Mouse (Mus musculus): ENCODE measurements at regions not wholly inside any gene's neighbourhood (a gene's known extent, or its start where the extent isn't known, plus 50 kb on each side); places are given as distances from the start of the nearest gene placed in this dataset.
A peak's percentile ranks its signal among the peaks of the same experiment; 100 is the strongest.

- H3K9me3 ChIP-seq (ENCODE audit: control insufficient read depth, low read length), result no peaks in the 10 kb centered on the region
- no peak for ATAC-seq (ENCODE audit: low read depth)
- H3K27me3 ChIP-seq (replicated peaks; ENCODE audit: control insufficient read depth, insufficient read depth, low read length), result no peaks in the 10 kb centered on the region
- H3K4me1 ChIP-seq (ENCODE audit: control insufficient read depth, insufficient read depth, low read length), result no peaks in the 10 kb centered on the region
- H3K4me3 ChIP-seq (ENCODE audit: low read depth, low read length), result no peak overlapping the region
- H3K27ac ChIP-seq (replicated peaks; ENCODE audit: low read depth, low read length), result no peak overlapping the region
- H3K36me3 ChIP-seq (ENCODE audit: control insufficient read depth, insufficient read depth, low read length), result no peaks in the 10 kb centered on the region
- no peak overlapping the region for H3K4me2 ChIP-seq (ENCODE audit: low read depth, low read length)
- WGBS, result 76% methylated on average over 3 of the region's 3 CpGs
- no peak overlapping the region for H3K9ac ChIP-seq (ENCODE audit: low read depth, low read length)
- DNase-seq (ENCODE audit: low spot score), result no peak
These were observed 551.2 kb downstream of the Ets1 start for GRCm38 (mm10) chr9:33187187-33187586.

- Histone ChIP-seq H3K27ac (replicated peaks; ENCODE audit: low read depth, low read length) (no peak overlapping the region), H3K4me3 (ENCODE audit: low read depth, low read length) (no peak overlapping the region), H3K36me3 (ENCODE audit: control insufficient read depth, insufficient read depth, low read length) (no peaks in the 10 kb centered on the region), H3K27me3 (replicated peaks; ENCODE audit: control insufficient read depth, insufficient read depth, low read length) (no peaks in the 10 kb centered on the region), H3K9me3 (ENCODE audit: control insufficient read depth, low read length) (no peaks in the 10 kb centered on the region), H3K4me2 (ENCODE audit: low read depth, low read length) (no peak overlapping the region), H3K9ac (ENCODE audit: low read depth, low read length) (no peak overlapping the region), H3K4me1 (ENCODE audit: control insufficient read depth, insufficient read depth, low read length) (no peaks in the 10 kb centered on the region)
- DNase-seq (ENCODE audit: low spot score) (no peak), ATAC-seq (ENCODE audit: low read depth) (no peak)
- WGBS, result 69% methylated on average over 2 of the region's 2 CpGs
These were observed 573.1 kb downstream of the Ets1 start for GRCm38 (mm10) chr9:33209083-33209482.

GRCm38 (mm10) chr9:33214523-33214922 lies 578.5 kb downstream of the Ets1 start:
- Histone ChIP-seq H3K4me1 (ENCODE audit: control insufficient read depth, insufficient read depth, low read length) (no peaks in the 10 kb centered on the region), H3K27me3 (replicated peaks; ENCODE audit: control insufficient read depth, insufficient read depth, low read length) (no peaks in the 10 kb centered on the region), H3K9me3 (ENCODE audit: control insufficient read depth, low read length) (no peaks in the 10 kb centered on the region), H3K4me3 (ENCODE audit: low read depth, low read length) (no peak overlapping the region), H3K4me2 (ENCODE audit: low read depth, low read length) (no peak overlapping the region), H3K27ac (replicated peaks; ENCODE audit: low read depth, low read length) (no peak overlapping the region), H3K9ac (ENCODE audit: low read depth, low read length) (no peak overlapping the region), H3K36me3 (ENCODE audit: control insufficient read depth, insufficient read depth, low read length) (no peaks in the 10 kb centered on the region)
- ATAC-seq (ENCODE audit: low read depth), result peak; percentile 71; the same call in 1 of the 2 replicates
- peak; percentile 43 for DNase-seq (ENCODE audit: low spot score)
- 67% methylated on average over 1 of the region's 1 CpGs for WGBS

- Histone ChIP-seq H3K4me1 (ENCODE audit: control insufficient read depth, insufficient read depth, low read length) (peaks cover 6% of the 10 kb centered on the region; the same call in 1 of the 2 replicates), H3K9me3 (ENCODE audit: control insufficient read depth, low read length) (no peaks in the 10 kb centered on the region), H3K9ac (ENCODE audit: low read depth, low read length) (no peak overlapping the region), H3K4me3 (ENCODE audit: low read depth, low read length) (no peak overlapping the region), H3K36me3 (ENCODE audit: control insufficient read depth, insufficient read depth, low read length) (no peaks in the 10 kb centered on the region), H3K27ac (replicated peaks; ENCODE audit: low read depth, low read length) (no peak overlapping the region), H3K4me2 (ENCODE audit: low read depth, low read length) (no peak overlapping the region), H3K27me3 (replicated peaks; ENCODE audit: control insufficient read depth, insufficient read depth, low read length) (no peaks in the 10 kb centered on the region)
- ATAC-seq (ENCODE audit: low read depth) (no peak), DNase-seq (ENCODE audit: low spot score) (no peak)
- 72% methylated on average over 4 of the region's 4 CpGs for WGBS
These were observed 585.0 kb downstream of the Ets1 start for GRCm38 (mm10) chr9:33220981-33221380.

GRCm38 (mm10) chr9:33222066-33222805 lies 586.2 kb downstream of the Ets1 start:
- H3K9me3 ChIP-seq (ENCODE audit: control insufficient read depth, low read length), result no peaks in the 10 kb centered on the region
- DNase-seq (ENCODE audit: low spot score) (peak; percentile 51), ATAC-seq (ENCODE audit: low read depth) (peak; percentile 68)
- H3K9ac ChIP-seq (ENCODE audit: low read depth, low read length), result no peak overlapping the region
- WGBS, result 44% methylated on average over 11 of the region's 11 CpGs
- H3K4me1 ChIP-seq (ENCODE audit: control insufficient read depth, insufficient read depth, low read length), result peaks cover 6% of the 10 kb centered on the region; the same call in 1 of the 2 replicates
- H3K36me3 ChIP-seq (ENCODE audit: control insufficient read depth, insufficient read depth, low read length), result no peaks in the 10 kb centered on the region
- H3K4me2 ChIP-seq (ENCODE audit: low read depth, low read length), result no peak overlapping the region
- H3K4me3 ChIP-seq (ENCODE audit: low read depth, low read length), result no peak overlapping the region
- no peak overlapping the region for H3K27ac ChIP-seq (replicated peaks; ENCODE audit: low read depth, low read length)
- no peaks in the 10 kb centered on the region for H3K27me3 ChIP-seq (replicated peaks; ENCODE audit: control insufficient read depth, insufficient read depth, low read length)

- no peak overlapping the region for H3K27ac ChIP-seq (replicated peaks; ENCODE audit: low read depth, low read length)
- no peak overlapping the region for H3K9ac ChIP-seq (ENCODE audit: low read depth, low read length)
- H3K27me3 ChIP-seq (replicated peaks; ENCODE audit: control insufficient read depth, insufficient read depth, low read length), result no peaks in the 10 kb centered on the region
- no peaks in the 10 kb centered on the region for H3K9me3 ChIP-seq (ENCODE audit: control insufficient read depth, low read length)
- no peaks in the 10 kb centered on the region for H3K4me1 ChIP-seq (ENCODE audit: control insufficient read depth, insufficient read depth, low read length)
- H3K4me2 ChIP-seq (ENCODE audit: low read depth, low read length), result no peak overlapping the region
- DNase-seq (ENCODE audit: low spot score) (peak; percentile 17), ATAC-seq (ENCODE audit: low read depth) (no peak)
- H3K36me3 ChIP-seq (ENCODE audit: control insufficient read depth, insufficient read depth, low read length), result no peaks in the 10 kb centered on the region
- H3K4me3 ChIP-seq (ENCODE audit: low read depth, low read length), result no peak overlapping the region
- 24% methylated on average over 9 of the region's 9 CpGs for WGBS
These were observed 597.7 kb downstream of the Ets1 start for GRCm38 (mm10) chr9:33233699-33234131.

- no peak for DNase-seq (ENCODE audit: low spot score)
- Histone ChIP-seq H3K27ac (replicated peaks; ENCODE audit: low read depth, low read length) (no peak overlapping the region), H3K9me3 (ENCODE audit: control insufficient read depth, low read length) (no peaks in the 10 kb centered on the region), H3K27me3 (replicated peaks; ENCODE audit: control insufficient read depth, insufficient read depth, low read length) (no peaks in the 10 kb centered on the region), H3K4me3 (ENCODE audit: low read depth, low read length) (no peak overlapping the region), H3K4me2 (ENCODE audit: low read depth, low read length) (no peak overlapping the region), H3K4me1 (ENCODE audit: control insufficient read depth, insufficient read depth, low read length) (no peaks in the 10 kb centered on the region), H3K36me3 (ENCODE audit: control insufficient read depth, insufficient read depth, low read length) (no peaks in the 10 kb centered on the region), H3K9ac (ENCODE audit: low read depth, low read length) (no peak overlapping the region)
- no peak for ATAC-seq (ENCODE audit: low read depth)
- 88% methylated on average over 2 of the region's 2 CpGs for WGBS
These were observed 602.2 kb downstream of the Ets1 start for GRCm38 (mm10) chr9:33238190-33238589.

GRCm38 (mm10) chr9:33238846-33239245 lies 602.8 kb downstream of the Ets1 start:
- Histone ChIP-seq H3K4me3 (ENCODE audit: low read depth, low read length) (no peak overlapping the region), H3K4me2 (ENCODE audit: low read depth, low read length) (no peak overlapping the region), H3K9ac (ENCODE audit: low read depth, low read length) (no peak overlapping the region), H3K27ac (replicated peaks; ENCODE audit: low read depth, low read length) (no peak overlapping the region), H3K36me3 (ENCODE audit: control insufficient read depth, insufficient read depth, low read length) (no peaks in the 10 kb centered on the region), H3K27me3 (replicated peaks; ENCODE audit: control insufficient read depth, insufficient read depth, low read length) (no peaks in the 10 kb centered on the region), H3K9me3 (ENCODE audit: control insufficient read depth, low read length) (no peaks in the 10 kb centered on the region), H3K4me1 (ENCODE audit: control insufficient read depth, insufficient read depth, low read length) (no peaks in the 10 kb centered on the region)
- 84% methylated on average over 2 of the region's 2 CpGs for WGBS
- no peak for ATAC-seq (ENCODE audit: low read depth)
- no peak for DNase-seq (ENCODE audit: low spot score)

GRCm38 (mm10) chr9:33240506-33240905 lies 604.5 kb downstream of the Ets1 start:
- H3K27ac ChIP-seq (replicated peaks; ENCODE audit: low read depth, low read length), result no peak overlapping the region
- H3K9ac ChIP-seq (ENCODE audit: low read depth, low read length), result no peak overlapping the region
- ATAC-seq (ENCODE audit: low read depth) (no peak), DNase-seq (ENCODE audit: low spot score) (no peak)
- no peak overlapping the region for H3K4me3 ChIP-seq (ENCODE audit: low read depth, low read length)
- H3K9me3 ChIP-seq (ENCODE audit: control insufficient read depth, low read length), result no peaks in the 10 kb centered on the region
- no peaks in the 10 kb centered on the region for H3K27me3 ChIP-seq (replicated peaks; ENCODE audit: control insufficient read depth, insufficient read depth, low read length)
- H3K4me2 ChIP-seq (ENCODE audit: low read depth, low read length), result no peak overlapping the region
- no peaks in the 10 kb centered on the region for H3K36me3 ChIP-seq (ENCODE audit: control insufficient read depth, insufficient read depth, low read length)
- H3K4me1 ChIP-seq (ENCODE audit: control insufficient read depth, insufficient read depth, low read length), result no peaks in the 10 kb centered on the region
- 73% methylated on average over 1 of the region's 1 CpGs for WGBS

Measured in embryonic facial prominence, embryonic 14.5 days (tissue).